Mouse (Mus musculus): ENCODE results near the gene Sertad2. TPM values are rescaled to one million over a fixed set of nuclear protein-coding genes. Genes with fewer than 3 reads are reported as not detected.

Gene Sertad2
- total and polyA plus RNA-seq, 3 experiments: 5.9 to 13.1 (median 6.0) TPM

GRCm38 (mm10) chr11:20533231-20533630 is 9.8 kb upstream of the Sertad2 start:
- Histone ChIP-seq H3K4me1 (ENCODE audit: control insufficient read depth in 1 of 2, insufficient read depth in 2 of 2) (peaks cover 0 to 17% of the 10 kb centered on the region in 2 experiments; a peak in 2 of 4 replicates), H3K4me2 (ENCODE audit: insufficient read depth, low read depth, poor library complexity, severe bottlenecking) (no peak overlapping the region), H3K36me3 (replicated peaks in 1 of 2; ENCODE audit: control insufficient read depth in 1 of 2, insufficient read depth in 1 of 2, low read length in 1 of 2) (no peaks in the 10 kb centered on the region), H3K27me3 (replicated peaks) (no peaks in the 10 kb centered on the region), H3K27ac (ENCODE audit: insufficient read depth, low read depth) (no peak overlapping the region), H3K9me3 (replicated peaks; ENCODE audit: low read length) (no peaks in the 10 kb centered on the region), H3K4me3 (replicated peaks in 1 of 3; ENCODE audit: low read depth in 2 of 3, low read length in 2 of 3, poor library complexity in 1 of 3) (no peak overlapping the region), H3K9ac (ENCODE audit: insufficient read depth, low read depth) (no peak overlapping the region), H3K79me2 (replicated peaks; ENCODE audit: control insufficient read depth, extremely low read depth, insufficient read depth, poor library complexity, severe bottlenecking) (no peaks in the 10 kb centered on the region)
- dilution Hi-C loops (cut with MboI; ENCODE audit: extremely low pct_ligation_motif_present, extremely low pct_unique_long_range_greater_than_20kb, low sequenced_read_pairs): no loop called here
- in situ Hi-C loops (cut with MboI; ENCODE audit: low pct_ligation_motif_present, low pct_unique_long_range_greater_than_20kb, low sequenced_read_pairs): no loop called here
- TF ChIP-seq RAD21 (IDR thresholded peaks at IDR 0.05; ENCODE audit: low read depth, low read length): no peak
- no peak for TF ChIP-seq KAT2A (IDR thresholded peaks at IDR 0.05; ENCODE audit: insufficient replicate concordance, low read length)
- 0 out of 2 replicates have a peak, but pooled peaks have one; percentile 24 for TF ChIP-seq EP300 (IDR thresholded peaks at IDR 0.05; ENCODE audit: low read length)
- TF ChIP-seq SIN3A (IDR thresholded peaks at IDR 0.05; ENCODE audit: low read length): no peak
- DNase-seq (ENCODE audit: extremely low read depth): no peak

GRCm38 (mm10) chr11:20537221-20537620 is 5.8 kb upstream of the Sertad2 start:
- H3K27ac ChIP-seq (ENCODE audit: insufficient read depth, low read depth): no peak overlapping the region
- no peaks in the 10 kb centered on the region for H3K27me3 ChIP-seq (replicated peaks)
- H3K36me3 ChIP-seq (replicated peaks in 1 of 2; ENCODE audit: control insufficient read depth in 1 of 2, insufficient read depth in 1 of 2, low read length in 1 of 2): no peaks in the 10 kb centered on the region
- TF ChIP-seq POLR2AphosphoS2 (IDR thresholded peaks at IDR 0.05; ENCODE audit: low read depth, low read length): no peak
- TF ChIP-seq MAZ (IDR thresholded peaks at IDR 0.05; ENCODE audit: low read depth, low read length): no peak
- TF ChIP-seq CTCF (conservative IDR thresholded peaks at IDR 0.05 in 1 of 2, IDR thresholded peaks at IDR 0.05 in 1 of 2; ENCODE audit: low read depth in 2 of 2, low read length in 2 of 2): no peak
- no peak for TF ChIP-seq TBP (conservative IDR thresholded peaks at IDR 0.05; ENCODE audit: low read depth, low read length)
- TF ChIP-seq GABPA (IDR thresholded peaks at IDR 0.05; ENCODE audit: insufficient replicate concordance, low read depth, low read length): no peak
- no peak for TF ChIP-seq E2F4 (IDR thresholded peaks at IDR 0.05; ENCODE audit: insufficient replicate concordance, low read depth, low read length)
- no peak for TF ChIP-seq TCF12 (IDR thresholded peaks at IDR 0.05; ENCODE audit: low read depth, low read length)
- no peak for TF ChIP-seq USF2 (conservative IDR thresholded peaks at IDR 0.05; ENCODE audit: low read depth, low read length)
- TF ChIP-seq MXI1 (IDR thresholded peaks at IDR 0.05; ENCODE audit: low read depth, low read length): no peak
- TF ChIP-seq ZC3H11A (IDR thresholded peaks at IDR 0.05; ENCODE audit: low read depth, low read length): no peak
- H3K9ac ChIP-seq (ENCODE audit: insufficient read depth, low read depth): no peak overlapping the region
- H3K4me1 ChIP-seq (ENCODE audit: control insufficient read depth in 1 of 2, insufficient read depth in 2 of 2): peaks cover 4 to 24% of the 10 kb centered on the region in 2 experiments; a peak in 3 of 4 replicates
- no peak overlapping the region for H3K4me3 ChIP-seq (replicated peaks in 1 of 3; ENCODE audit: low read depth in 2 of 3, low read length in 2 of 3, poor library complexity in 1 of 3)
- no peaks in the 10 kb centered on the region for H3K79me2 ChIP-seq (replicated peaks; ENCODE audit: control insufficient read depth, extremely low read depth, insufficient read depth, poor library complexity, severe bottlenecking)
- H3K4me2 ChIP-seq (ENCODE audit: insufficient read depth, low read depth, poor library complexity, severe bottlenecking): no peak overlapping the region
- H3K9me3 ChIP-seq (replicated peaks; ENCODE audit: low read length): no peaks in the 10 kb centered on the region
- DNase-seq (ENCODE audit: extremely low read depth): no peak
- in situ Hi-C loops (cut with MboI; ENCODE audit: low pct_ligation_motif_present, low pct_unique_long_range_greater_than_20kb, low sequenced_read_pairs): no loop called here
- dilution Hi-C loops (cut with MboI; ENCODE audit: extremely low pct_ligation_motif_present, extremely low pct_unique_long_range_greater_than_20kb, low sequenced_read_pairs): no loop called here

- Histone ChIP-seq H3K4me1 (ENCODE audit: control insufficient read depth in 1 of 2, insufficient read depth in 2 of 2) (peaks cover 4 to 20% of the 10 kb centered on the region in 2 experiments; a peak in 3 of 4 replicates), H3K9ac (ENCODE audit: insufficient read depth, low read depth) (no peak overlapping the region), H3K4me2 (ENCODE audit: insufficient read depth, low read depth, poor library complexity, severe bottlenecking) (no peak overlapping the region), H3K27me3 (replicated peaks) (no peaks in the 10 kb centered on the region), H3K9me3 (replicated peaks; ENCODE audit: low read length) (no peaks in the 10 kb centered on the region), H3K79me2 (replicated peaks; ENCODE audit: control insufficient read depth, extremely low read depth, insufficient read depth, poor library complexity, severe bottlenecking) (no peaks in the 10 kb centered on the region), H3K36me3 (replicated peaks in 1 of 2; ENCODE audit: control insufficient read depth in 1 of 2, insufficient read depth in 1 of 2, low read length in 1 of 2) (no peaks in the 10 kb centered on the region), H3K27ac (ENCODE audit: insufficient read depth, low read depth) (no peak overlapping the region), H3K4me3 (replicated peaks in 1 of 3; ENCODE audit: low read depth in 2 of 3, low read length in 2 of 3, poor library complexity in 1 of 3) (no peak overlapping the region)
- DNase-seq (ENCODE audit: extremely low read depth): no peak
- TF ChIP-seq MAFK (IDR thresholded peaks at IDR 0.05; ENCODE audit: insufficient replicate concordance, low read length) (peak; percentile 35; the same call in 1 of the 2 replicates), KAT2A (IDR thresholded peaks at IDR 0.05; ENCODE audit: insufficient replicate concordance, low read length) (no peak)
- dilution Hi-C loops (cut with MboI; ENCODE audit: extremely low pct_ligation_motif_present, extremely low pct_unique_long_range_greater_than_20kb, low sequenced_read_pairs): no loop called here
- in situ Hi-C loops (cut with MboI; ENCODE audit: low pct_ligation_motif_present, low pct_unique_long_range_greater_than_20kb, low sequenced_read_pairs): no loop called here
Observed at GRCm38 (mm10) chr11:20538496-20538895, 4.6 kb upstream of the Sertad2 start.
